Mouse (Mus musculus) adrenal gland, adult 18-20 months (tissue): ENCODE data around the gene Abhd6. TPM values are rescaled to one million over a fixed set of nuclear protein-coding genes. Genes with fewer than 3 reads are reported as not detected.

Experiments
- DNase-seq, 2 experiments: peaks; one replicate each; pipeline ENCODE4 v3.0.0; 2021 to 2022; ENCODE audit warnings: low spot score in 2 of 2
- total RNA-seq, 2 experiments: library from RNA; stranded (reverse); gene quantifications; 1 replicate in 1 of 2; 2 replicates in 1 of 2; pipeline ENCODE4 v1.2.3; 2021

The Abhd6 gene
- total RNA-seq, 2 experiments from 2014 or later = 51.9 to 92.9 TPM

- DNase-seq = no peak
Measured at GRCm38 (mm10) chr14:8028086-8028485, 25.4 kb downstream of the Abhd6 start.

GRCm38 (mm10) chr14:8029752-8030151 lies 27.1 kb downstream of the Abhd6 start:
- no peak for DNase-seq

- DNase-seq = no peak
Measured at GRCm38 (mm10) chr14:8030535-8030934, 27.8 kb downstream of the Abhd6 start.

- DNase-seq = no peak
Measured at GRCm38 (mm10) chr14:8032087-8032944, 29.6 kb downstream of the Abhd6 start.

GRCm38 (mm10) chr14:8034561-8034960 lies 31.9 kb downstream of the Abhd6 start:
- DNase-seq = no peak

GRCm38 (mm10) chr14:8035951-8036350 lies 33.2 kb downstream of the Abhd6 start:
- DNase-seq = no peak

- no peak for DNase-seq
Measured at GRCm38 (mm10) chr14:8036406-8036805, 33.7 kb downstream of the Abhd6 start.

GRCm38 (mm10) chr14:8038150-8038549 lies 35.4 kb downstream of the Abhd6 start:
- no peak for DNase-seq

GRCm38 (mm10) chr14:8038791-8039448 lies 36.2 kb downstream of the Abhd6 start:
- peak; percentile 49 to 55 for DNase-seq

- DNase-seq = no peak
Measured at GRCm38 (mm10) chr14:8040179-8040578, 37.5 kb downstream of the Abhd6 start.

- no peak for DNase-seq
Measured at GRCm38 (mm10) chr14:8040911-8041678, 38.4 kb downstream of the Abhd6 start.

- DNase-seq = no peak
Measured at GRCm38 (mm10) chr14:8042120-8042519, 39.4 kb downstream of the Abhd6 start.

- no peak for DNase-seq
Measured at GRCm38 (mm10) chr14:8042577-8042976, 39.9 kb downstream of the Abhd6 start.

GRCm38 (mm10) chr14:8044330-8044729 lies 41.6 kb downstream of the Abhd6 start:
- DNase-seq = no peak

GRCm38 (mm10) chr14:8044786-8045185 lies 42.1 kb downstream of the Abhd6 start:
- DNase-seq = no peak

GRCm38 (mm10) chr14:8045187-8045846 lies 42.6 kb downstream of the Abhd6 start:
- no peak for DNase-seq

- no peak for DNase-seq
Measured at GRCm38 (mm10) chr14:8046839-8047238, 44.1 kb downstream of the Abhd6 start.

- DNase-seq = no peak
Measured at GRCm38 (mm10) chr14:8049334-8049733, 46.6 kb downstream of the Abhd6 start.

GRCm38 (mm10) chr14:8051869-8052268 lies 49.2 kb downstream of the Abhd6 start:
- DNase-seq = no peak

- no peak for DNase-seq
Measured at GRCm38 (mm10) chr14:8052661-8053060, 50.0 kb downstream of the Abhd6 start.
